Mouse (Mus musculus) embryonic facial prominence, embryonic 10.5 days (tissue): ENCODE data around the gene Colgalt1. TPM values are rescaled to one million over a fixed set of nuclear protein-coding genes. Genes with fewer than 3 reads are reported as not detected.

Experiments
- DNase-seq: peaks from one replicate; pipeline ENCODE4 v3.0.0-alpha.2; 2017; ENCODE audit warnings: low spot score
- H3K27ac ChIP-seq: fragments of 300-500 bp; sonication (generic); replicated peaks from 2 replicates; pipeline ENCODE4 v1.5.1; 2016; ENCODE audit warnings: mild to moderate bottlenecking
- H3K27me3 ChIP-seq: fragments of 300-500 bp; sonication (generic); replicated peaks from 2 replicates; pipeline ENCODE4 v1.6.1; 2016; ENCODE audit warnings: low read depth, mild to moderate bottlenecking; ENCODE audit not compliant: poor library complexity, severe bottlenecking
- H3K36me3 ChIP-seq: fragments of 300-500 bp; sonication (generic); replicated peaks from 2 replicates; pipeline ENCODE4 v1.6.1; 2016; ENCODE audit warnings: mild to moderate bottlenecking, moderate library complexity
- H3K4me1 ChIP-seq: fragments of 300-500 bp; sonication (generic); 2 replicates; pipeline ENCODE4 v1.6.1; 2016
- H3K4me3 ChIP-seq: fragments of 300-500 bp; sonication (generic); 2 replicates; pipeline ENCODE4 v1.5.1; 2016; ENCODE audit warnings: mild to moderate bottlenecking, moderate library complexity
- H3K9me3 ChIP-seq: fragments of 300-500 bp; sonication (generic); 2 replicates; pipeline ENCODE4 v1.6.1; 2016; ENCODE audit warnings: mild to moderate bottlenecking
- WGBS: fragments of 180-500 bp; shearing (Covaris S2); methylation state at CpG from one replicate; pipeline ENCODE4 v1.1.7; 2016; 5-methylcytosine and 5-hydroxymethylcytosine counted together
- polyA plus RNA-seq: library from polyadenylated mRNA; unstranded; fragments of >200 nt; fragmentation: Nextera tagmentation; extraction: Ambion mirVana; gene quantifications from 2 replicates; pipeline ENCODE4 v1.2.1, GENCODE M21; 2016

The Colgalt1 gene
- polyA plus RNA-seq, 1 experiment from 2014 or later = 53.7 TPM

- Histone ChIP-seq H3K27ac (no peak overlapping the region), H3K9me3 (no peaks in the 10 kb centered on the region), H3K4me1 (peaks cover 24% of the 10 kb centered on the region), H3K27me3 (peaks cover 61% of the 10 kb centered on the region), H3K4me3 (no peak overlapping the region), H3K36me3 (peaks cover 2% of the 10 kb centered on the region; the same call in 1 of the 2 replicates)
- 55% methylated on average over 7 of the region's 7 CpGs for WGBS
- DNase-seq = no peak
These were observed 6.8 kb upstream of the Colgalt1 start for GRCm38 (mm10) chr8:71604021-71604420.

- Histone ChIP-seq H3K27me3 (no peaks in the 10 kb centered on the region), H3K4me1 (peaks cover 25% of the 10 kb centered on the region), H3K9me3 (no peaks in the 10 kb centered on the region), H3K4me3 (peak overlapping the region; percentile 96), H3K36me3 (peaks cover 46% of the 10 kb centered on the region), H3K27ac (peak overlapping the region; percentile 93; the same call in 1 of the 2 replicates)
- WGBS = 52% methylated on average over 5 of the region's 5 CpGs
- no peak for DNase-seq
These were observed 1.3 kb downstream of the Colgalt1 start for GRCm38 (mm10) chr8:71612141-71612540.

GRCm38 (mm10) chr8:71613418-71613817 lies 2.6 kb downstream of the Colgalt1 start:
- no peaks in the 10 kb centered on the region for H3K9me3 ChIP-seq
- H3K27ac ChIP-seq = no peak overlapping the region
- H3K4me1 ChIP-seq = peaks cover 25% of the 10 kb centered on the region
- WGBS = 44% methylated on average over 4 of the region's 4 CpGs
- H3K36me3 ChIP-seq = peaks cover 59% of the 10 kb centered on the region
- no peak overlapping the region for H3K4me3 ChIP-seq
- DNase-seq = no peak
- no peaks in the 10 kb centered on the region for H3K27me3 ChIP-seq

- WGBS = 93% methylated on average over 2 of the region's 2 CpGs
- H3K4me1 ChIP-seq = no peaks in the 10 kb centered on the region
- no peak overlapping the region for H3K27ac ChIP-seq
- no peaks in the 10 kb centered on the region for H3K27me3 ChIP-seq
- no peak overlapping the region for H3K4me3 ChIP-seq
- H3K9me3 ChIP-seq = peaks cover 25% of the 10 kb centered on the region
- no peak for DNase-seq
- peaks cover 98% of the 10 kb centered on the region for H3K36me3 ChIP-seq
These were observed 9.0 kb downstream of the Colgalt1 start for GRCm38 (mm10) chr8:71619786-71620185.

- H3K36me3 ChIP-seq = peaks cover 63% of the 10 kb centered on the region
- H3K27me3 ChIP-seq = peaks cover 7% of the 10 kb centered on the region
- H3K4me1 ChIP-seq = peaks cover 32% of the 10 kb centered on the region
- H3K9me3 ChIP-seq = peaks cover 25% of the 10 kb centered on the region
- H3K27ac ChIP-seq = no peak overlapping the region
- no peak for DNase-seq
- 81% methylated on average over 1 of the region's 1 CpGs for WGBS
- no peak overlapping the region for H3K4me3 ChIP-seq
These were observed 14.3 kb downstream of the Colgalt1 start for GRCm38 (mm10) chr8:71625088-71625487.

GRCm38 (mm10) chr8:71626753-71627152 lies 16.0 kb downstream of the Colgalt1 start:
- peaks cover 23% of the 10 kb centered on the region for H3K27me3 ChIP-seq
- no peak for DNase-seq
- no peak overlapping the region for H3K4me3 ChIP-seq
- 86% methylated on average over 9 of the region's 9 CpGs for WGBS
- H3K9me3 ChIP-seq = peaks cover 22% of the 10 kb centered on the region
- peaks cover 35% of the 10 kb centered on the region for H3K4me1 ChIP-seq
- H3K36me3 ChIP-seq = peaks cover 47% of the 10 kb centered on the region
- H3K27ac ChIP-seq = 0 out of 2 replicates have a peak overlapping the region, but pooled peaks have one; percentile 10

- Histone ChIP-seq H3K27me3 (peaks cover 31% of the 10 kb centered on the region), H3K36me3 (peaks cover 39% of the 10 kb centered on the region), H3K9me3 (peaks cover 19% of the 10 kb centered on the region), H3K27ac (0 out of 2 replicates have a peak overlapping the region, but pooled peaks have one; percentile 10), H3K4me3 (no peak overlapping the region), H3K4me1 (peaks cover 35% of the 10 kb centered on the region)
- WGBS = 45% methylated on average over 9 of the region's 9 CpGs
- no peak for DNase-seq
These were observed 16.7 kb downstream of the Colgalt1 start for GRCm38 (mm10) chr8:71627265-71628099.

GRCm38 (mm10) chr8:71628396-71629095 lies 17.7 kb downstream of the Colgalt1 start:
- Histone ChIP-seq H3K27me3 (peaks cover 41% of the 10 kb centered on the region), H3K27ac (peak overlapping the region; percentile 87), H3K9me3 (peaks cover 18% of the 10 kb centered on the region), H3K4me3 (peak overlapping the region; percentile 65), H3K36me3 (peaks cover 29% of the 10 kb centered on the region), H3K4me1 (peaks cover 39% of the 10 kb centered on the region)
- 7% methylated on average over 16 of the region's 16 CpGs for WGBS
- no peak for DNase-seq

- under 1% methylated on average over 55 of the region's 55 CpGs for WGBS
- Histone ChIP-seq H3K27me3 (peaks cover 48% of the 10 kb centered on the region), H3K36me3 (peaks cover 22% of the 10 kb centered on the region), H3K27ac (peak overlapping the region; percentile 87), H3K4me1 (peaks cover 46% of the 10 kb centered on the region), H3K9me3 (peaks cover 15% of the 10 kb centered on the region), H3K4me3 (peak overlapping the region; percentile 65)
- DNase-seq = peak; percentile 97
These were observed 18.4 kb downstream of the Colgalt1 start for GRCm38 (mm10) chr8:71629096-71629697.

GRCm38 (mm10) chr8:71629781-71630212 lies 19.0 kb downstream of the Colgalt1 start:
- H3K27ac ChIP-seq = peak overlapping the region; percentile 87
- H3K9me3 ChIP-seq = peaks cover 15% of the 10 kb centered on the region
- WGBS = 4% methylated on average over 25 of the region's 25 CpGs
- peaks cover 54% of the 10 kb centered on the region for H3K27me3 ChIP-seq
- DNase-seq = peak; percentile 64
- H3K36me3 ChIP-seq = peaks cover 16% of the 10 kb centered on the region
- H3K4me3 ChIP-seq = peak overlapping the region; percentile 65
- peaks cover 52% of the 10 kb centered on the region for H3K4me1 ChIP-seq

- no peak for DNase-seq
- H3K27me3 ChIP-seq = peaks cover 63% of the 10 kb centered on the region
- H3K36me3 ChIP-seq = peaks cover 7% of the 10 kb centered on the region
- no peak overlapping the region for H3K27ac ChIP-seq
- no peak overlapping the region for H3K4me3 ChIP-seq
- WGBS = 87% methylated on average over 6 of the region's 6 CpGs
- peaks cover 52% of the 10 kb centered on the region for H3K4me1 ChIP-seq
- peaks cover 15% of the 10 kb centered on the region for H3K9me3 ChIP-seq
These were observed 20.0 kb downstream of the Colgalt1 start for GRCm38 (mm10) chr8:71630761-71631160.

- H3K27me3 ChIP-seq = peaks cover 73% of the 10 kb centered on the region
- 62% methylated on average over 2 of the region's 2 CpGs for WGBS
These were observed 21.1 kb downstream of the Colgalt1 start for GRCm38 (mm10) chr8:71631897-71632296.

More at GRCm38 (mm10) chr8:71631897-71632296, 21.1 kb downstream of the Colgalt1 start:
- Histone ChIP-seq H3K27ac (no peak overlapping the region), H3K4me3 (no peak overlapping the region), H3K9me3 (peaks cover 15% of the 10 kb centered on the region), H3K4me1 (peaks cover 55% of the 10 kb centered on the region), H3K36me3 (no peaks in the 10 kb centered on the region)
- no peak for DNase-seq
